Mouse (Mus musculus) liver, adult 2 months (tissue): ENCODE data around the gene Dpy19l3.

ENCODE experiments used
- CTCF ChIP-seq: fragments of 200-500 bp; IDR thresholded peaks from 2 replicates; pipeline ENCODE4 v1.5.1; 2011; ENCODE audit warnings: low read depth, low read length, control low read depth
- POLR2A ChIP-seq: fragments of 200-500 bp; IDR thresholded peaks from 2 replicates; pipeline ENCODE4 v1.6.1; 2011; ENCODE audit warnings: low read length, control low read depth; ENCODE audit not compliant: insufficient read depth; ENCODE audit errors: extremely low read depth

DNA sequence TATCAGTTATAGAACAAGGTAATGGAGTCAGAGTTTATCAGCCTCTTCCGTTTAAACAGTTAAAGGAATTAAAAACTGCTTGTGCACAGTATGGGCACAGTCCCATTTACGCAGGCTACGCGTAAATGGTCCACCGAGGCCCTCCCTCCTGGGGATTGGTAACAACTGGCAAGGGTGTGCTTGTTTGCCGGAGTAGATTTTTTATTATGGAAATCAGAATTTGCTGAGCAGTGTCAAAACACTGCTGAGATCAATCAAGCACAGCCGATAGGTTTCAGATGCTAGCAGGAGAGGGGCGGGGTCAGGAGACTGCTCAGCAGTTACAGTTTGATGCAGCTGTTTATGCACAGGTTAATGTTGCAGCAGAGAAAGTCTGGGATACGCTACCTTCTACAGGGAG is 66.0 kb downstream of the Dpy19l3 start:
- TF ChIP-seq CTCF: no peak
- TF ChIP-seq POLR2A: no peak
